Mouse (Mus musculus): Measurements from ENCODE around the gene Tgif2. TPM values are rescaled to one million over a fixed set of nuclear protein-coding genes. Genes with fewer than 3 reads are reported as not detected.
A peak's percentile ranks its signal among the peaks of the same experiment; 100 is the strongest.
"Not testable (repeated sequence)": the region's sequence is repeated elsewhere in the genome, so short reads cannot be mapped to it uniquely, and the experiment has no call there.

Gene Tgif2
- polyA plus RNA-seq, 1 experiment from 2014 or later = 35.5 TPM

- WGBS = 27% methylated on average over 5 of the region's 5 CpGs
- Histone ChIP-seq H3K4me1 (peaks cover 19% of the 10 kb centered on the region), H3K9me3 (no peaks in the 10 kb centered on the region), H3K36me3 (no peaks in the 10 kb centered on the region), H3K4me3 (no peak overlapping the region), H3K27ac (replicated peaks) (peak overlapping the region; percentile 70), H3K9ac (0 out of 2 replicates have a peak overlapping the region, but pooled peaks have one; percentile 17), H3K27me3 (replicated peaks) (no peaks in the 10 kb centered on the region), H3K4me2 (no peak overlapping the region)
- ATAC-seq (ENCODE audit: extremely low read depth, insufficient number of reproducible peaks, low FRiP score, low TSS enrichment) = no peak
These were observed 24.9 kb upstream of the Tgif2 start for GRCm38 (mm10) chr2:156814893-156815292.

- H3K4me2 ChIP-seq = no peak overlapping the region
- H3K4me1 ChIP-seq = peaks cover 19% of the 10 kb centered on the region
- 65% methylated on average over 3 of the region's 3 CpGs for WGBS
- H3K4me3 ChIP-seq = no peak overlapping the region
- no peaks in the 10 kb centered on the region for H3K9me3 ChIP-seq
- peak overlapping the region; percentile 70; the same call in 1 of the 2 replicates for H3K27ac ChIP-seq (replicated peaks)
- no peak overlapping the region for H3K9ac ChIP-seq
- H3K36me3 ChIP-seq = no peaks in the 10 kb centered on the region
- H3K27me3 ChIP-seq (replicated peaks) = no peaks in the 10 kb centered on the region
- no peak for ATAC-seq (ENCODE audit: extremely low read depth, insufficient number of reproducible peaks, low FRiP score, low TSS enrichment)
These were observed 24.4 kb upstream of the Tgif2 start for GRCm38 (mm10) chr2:156815412-156815811.

- Histone ChIP-seq H3K27me3 (replicated peaks) (no peaks in the 10 kb centered on the region), H3K27ac (replicated peaks) (no peak overlapping the region), H3K9me3 (no peaks in the 10 kb centered on the region), H3K36me3 (no peaks in the 10 kb centered on the region), H3K4me1 (peaks cover 19% of the 10 kb centered on the region), H3K4me2 (no peak overlapping the region), H3K4me3 (no peak overlapping the region), H3K9ac (no peak overlapping the region)
- 66% methylated on average over 1 of the region's 1 CpGs for WGBS
- no peak for ATAC-seq (ENCODE audit: extremely low read depth, insufficient number of reproducible peaks, low FRiP score, low TSS enrichment)
These were observed 23.7 kb upstream of the Tgif2 start for GRCm38 (mm10) chr2:156816116-156816515.

- not testable (repeated sequence) for H3K27me3 ChIP-seq (replicated peaks); H3K4me1 ChIP-seq; H3K4me3 ChIP-seq; ATAC-seq (ENCODE audit: extremely low read depth, insufficient number of reproducible peaks, low FRiP score, low TSS enrichment); H3K9me3 ChIP-seq; H3K9ac ChIP-seq; H3K4me2 ChIP-seq; H3K27ac ChIP-seq (replicated peaks)
- 86% methylated on average over 6 of the region's 6 CpGs for WGBS
- H3K36me3 ChIP-seq = peaks cover 14% of the 10 kb centered on the region
These were observed 14.7 kb upstream of the Tgif2 start for GRCm38 (mm10) chr2:156825128-156825527.

- WGBS = 96% methylated on average over 11 of the region's 11 CpGs
- Histone ChIP-seq H3K4me2 (no peak overlapping the region), H3K36me3 (peaks cover 84% of the 10 kb centered on the region)
These were observed 5.5 kb upstream of the Tgif2 start for GRCm38 (mm10) chr2:156834336-156834735.

GRCm38 (mm10) chr2:156838839-156839238 is 968 bp upstream of the Tgif2 start:
- 61% methylated on average over 6 of the region's 6 CpGs for WGBS

More at GRCm38 (mm10) chr2:156834336-156834735, 5.5 kb upstream of the Tgif2 start:
- H3K9ac ChIP-seq = no peak overlapping the region
- H3K27me3 ChIP-seq (replicated peaks) = no peaks in the 10 kb centered on the region
- H3K4me3 ChIP-seq = no peak overlapping the region
- no peak overlapping the region for H3K27ac ChIP-seq (replicated peaks)
- no peak for ATAC-seq (ENCODE audit: extremely low read depth, insufficient number of reproducible peaks, low FRiP score, low TSS enrichment)
- H3K9me3 ChIP-seq = peaks cover 34% of the 10 kb centered on the region
- peaks cover 14% of the 10 kb centered on the region for H3K4me1 ChIP-seq

GRCm38 (mm10) chr2:156840301-156841027 is 657 bp downstream of the Tgif2 start:
- Histone ChIP-seq H3K9me3 (no peaks in the 10 kb centered on the region), H3K4me1 (peaks cover 58% of the 10 kb centered on the region), H3K4me3 (peak overlapping the region; percentile 94), H3K9ac (peak overlapping the region; percentile 95), H3K27me3 (replicated peaks) (no peaks in the 10 kb centered on the region), H3K36me3 (peaks cover 36% of the 10 kb centered on the region), H3K27ac (replicated peaks) (peak overlapping the region; percentile 97), H3K4me2 (peak overlapping the region; percentile 81)
- peak; percentile 15 for ATAC-seq (ENCODE audit: extremely low read depth, insufficient number of reproducible peaks, low FRiP score, low TSS enrichment)
- WGBS = under 1% methylated on average over 78 of the region's 79 CpGs

More at GRCm38 (mm10) chr2:156838839-156839238, 968 bp upstream of the Tgif2 start:
- peaks cover 42% of the 10 kb centered on the region for H3K4me1 ChIP-seq
- peak overlapping the region; percentile 94 for H3K4me3 ChIP-seq
- peak overlapping the region; percentile 81 for H3K4me2 ChIP-seq
- H3K9me3 ChIP-seq = no peaks in the 10 kb centered on the region
- no peak for ATAC-seq (ENCODE audit: extremely low read depth, insufficient number of reproducible peaks, low FRiP score, low TSS enrichment)
- peaks cover 39% of the 10 kb centered on the region for H3K36me3 ChIP-seq
- peak overlapping the region; percentile 97 for H3K27ac ChIP-seq (replicated peaks)
- H3K27me3 ChIP-seq (replicated peaks) = no peaks in the 10 kb centered on the region
- peak overlapping the region; percentile 75 for H3K9ac ChIP-seq

- under 1% methylated on average over 42 of the region's 42 CpGs for WGBS
- Histone ChIP-seq H3K36me3 (peaks cover 36% of the 10 kb centered on the region), H3K4me1 (peaks cover 63% of the 10 kb centered on the region), H3K27ac (replicated peaks) (peak overlapping the region; percentile 97), H3K4me3 (peak overlapping the region; percentile 94), H3K9ac (peak overlapping the region; percentile 95), H3K9me3 (no peaks in the 10 kb centered on the region), H3K27me3 (replicated peaks) (no peaks in the 10 kb centered on the region), H3K4me2 (peak overlapping the region; percentile 81)
- ATAC-seq (ENCODE audit: extremely low read depth, insufficient number of reproducible peaks, low FRiP score, low TSS enrichment) = no peak
These were observed 1.4 kb downstream of the Tgif2 start for GRCm38 (mm10) chr2:156841028-156841840.

GRCm38 (mm10) chr2:156841841-156842706 is 2.3 kb downstream of the Tgif2 start:
- no peak for ATAC-seq (ENCODE audit: extremely low read depth, insufficient number of reproducible peaks, low FRiP score, low TSS enrichment)
- WGBS = 5% methylated on average over 20 of the region's 20 CpGs

GRCm38 (mm10) chr2:156842711-156843110 is 2.9 kb downstream of the Tgif2 start:
- Histone ChIP-seq H3K4me3 (peak overlapping the region; percentile 94), H3K4me2 (peak overlapping the region; percentile 81), H3K36me3 (peaks cover 36% of the 10 kb centered on the region), H3K27ac (replicated peaks) (peak overlapping the region; percentile 97), H3K27me3 (replicated peaks) (no peaks in the 10 kb centered on the region), H3K9ac (peak overlapping the region; percentile 95), H3K9me3 (no peaks in the 10 kb centered on the region), H3K4me1 (peaks cover 63% of the 10 kb centered on the region)
- ATAC-seq (ENCODE audit: extremely low read depth, insufficient number of reproducible peaks, low FRiP score, low TSS enrichment) = no peak
- 18% methylated on average over 11 of the region's 11 CpGs for WGBS

More at GRCm38 (mm10) chr2:156841841-156842706, 2.3 kb downstream of the Tgif2 start:
- Histone ChIP-seq H3K4me1 (peaks cover 63% of the 10 kb centered on the region), H3K9me3 (no peaks in the 10 kb centered on the region), H3K27me3 (replicated peaks) (no peaks in the 10 kb centered on the region), H3K36me3 (peaks cover 36% of the 10 kb centered on the region), H3K4me3 (peak overlapping the region; percentile 94), H3K9ac (peak overlapping the region; percentile 95), H3K4me2 (peak overlapping the region; percentile 81), H3K27ac (replicated peaks) (peak overlapping the region; percentile 97)
